Mouse (Mus musculus): ENCODE data around the gene Iqgap2. TPM values are rescaled to one million over a fixed set of nuclear protein-coding genes. Genes with fewer than 3 reads are reported as not detected.

Iqgap2 gene
- total RNA-seq (2023) = 64.9 TPM

DNA sequence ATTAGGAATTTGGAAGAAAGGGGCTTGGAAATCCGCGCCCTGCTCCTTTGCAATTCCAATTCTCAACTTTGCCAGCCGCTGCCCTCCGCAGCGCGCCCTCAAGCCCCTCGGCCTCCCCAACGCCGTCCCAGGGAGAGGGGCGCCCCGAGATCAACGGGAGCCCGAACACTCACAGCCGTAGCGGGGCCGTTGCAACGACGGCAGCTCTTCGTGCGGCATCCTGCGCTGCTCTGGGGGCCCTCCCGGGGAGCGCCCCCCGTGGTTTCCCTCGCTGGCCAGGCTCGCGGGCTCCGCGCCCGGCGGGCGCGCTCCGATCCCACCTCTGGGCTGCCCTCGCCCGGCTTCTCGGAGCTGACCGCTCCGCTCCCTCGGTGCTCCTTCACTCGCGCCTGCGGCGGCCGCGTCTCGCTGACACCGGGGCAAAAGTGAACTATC is at the start of gene Iqgap2:
TSS of gene Iqgap2 (minus strand) at position 432 of the 435 bp plus-strand sequence.

DNA sequence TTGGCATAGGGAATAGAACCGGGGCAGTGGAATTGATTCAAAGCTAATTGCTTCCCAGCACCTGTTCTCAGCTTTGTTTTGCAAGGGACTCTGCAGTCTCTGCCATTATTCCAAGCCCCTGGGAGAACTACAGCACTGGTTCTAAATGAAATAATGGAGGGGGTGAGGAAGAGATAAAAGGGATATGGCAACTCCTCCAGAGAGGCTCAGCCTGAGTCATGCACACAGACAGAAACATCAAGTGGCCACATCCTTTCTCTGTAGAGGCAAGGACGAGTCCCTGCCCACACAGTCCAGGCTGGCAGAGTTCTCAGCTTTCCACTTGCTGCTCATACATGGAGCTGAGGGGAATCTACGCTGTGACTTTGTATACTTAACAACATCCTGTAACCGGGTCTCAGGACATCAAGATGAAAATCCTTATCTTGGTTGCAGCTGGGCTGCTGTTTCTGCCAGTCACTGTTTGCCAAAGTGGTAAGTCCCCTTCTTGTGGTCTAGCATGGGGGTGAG is 195.0 kb downstream of the Iqgap2 start, which contains the start of gene F2rl2:
TSS of gene F2rl2 (plus strand) at position 200 of the 510 bp plus-strand sequence.

DNA sequence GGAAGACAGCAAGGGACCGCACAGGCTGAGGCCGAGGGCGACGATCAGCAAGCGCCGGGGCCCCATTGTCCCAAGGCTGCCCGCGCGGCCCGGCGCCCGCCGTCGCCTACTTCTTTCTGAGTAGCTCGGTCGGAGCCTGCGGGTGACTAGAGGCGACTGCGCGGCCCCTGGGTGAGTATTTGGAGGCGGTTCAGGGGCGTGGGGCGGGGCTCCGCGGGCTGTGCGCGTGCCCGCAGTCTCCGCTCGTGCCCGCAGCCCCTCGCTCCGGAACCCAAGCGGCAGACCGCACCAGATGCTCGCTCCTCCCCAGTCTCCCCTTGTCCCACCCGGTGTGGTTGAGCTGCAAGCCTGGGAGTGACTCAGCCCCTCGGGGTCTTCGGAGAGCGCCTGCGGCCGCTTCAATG is 273.4 kb downstream of the Iqgap2 start, which contains the start of gene F2r:
TSS of gene F2r (minus strand) at position 179 of the 404 bp plus-strand sequence.

Other genes with a start within 250 kb of the Iqgap2 start
- gene F2rl2, start 195.1 kb downstream of the Iqgap2 start, total RNA-seq (2023) = not detected
- gene Gm20075, start 189.5 kb upstream of the Iqgap2 start, total RNA-seq (2023) = 7.6 TPM
- gene Gm17190, start 190.1 kb upstream of the Iqgap2 start, total RNA-seq (2023) = not detected
- 1.1 TPM for gene Sv2c, start 240.7 kb upstream of the Iqgap2 start, total RNA-seq (2023)